Mouse (Mus musculus) heart, embryonic 11.5 days (tissue): ENCODE measurements at regions not wholly inside any gene's neighbourhood (a gene's known extent, or its start where the extent isn't known, plus 50 kb on each side); places are given as distances from the start of the nearest gene placed in this dataset.

Experiments
- ATAC-seq: fragments of 200-750 bp; cut with Nextera tagmentation; replicated peaks from 2 replicates; pipeline ENCODE4 v1.8.0; 2017; ENCODE audit warnings: moderate library complexity; ENCODE audit not compliant: insufficient number of reproducible peaks, low FRiP score, low TSS enrichment
- H3K27ac ChIP-seq: fragments of 300-500 bp; sonication (generic); 2 replicates; pipeline ENCODE4 v1.5.1; 2014; ENCODE audit warnings: mild to moderate bottlenecking, low read depth, low read length
- H3K27me3 ChIP-seq: fragments of 300-500 bp; sonication (generic); 2 replicates; pipeline ENCODE4 v1.6.1; 2014; ENCODE audit warnings: mild to moderate bottlenecking, low read length, mixed read lengths; ENCODE audit not compliant: control insufficient read depth, insufficient read depth
- H3K36me3 ChIP-seq: fragments of 300-500 bp; sonication (generic); 2 replicates; pipeline ENCODE4 v1.6.1; 2014; ENCODE audit warnings: mild to moderate bottlenecking, low read length, moderate library complexity, mixed read lengths; ENCODE audit not compliant: control insufficient read depth, insufficient read depth
- H3K4me1 ChIP-seq: fragments of 300-500 bp; sonication (generic); 2 replicates; pipeline ENCODE4 v1.6.1; 2014; ENCODE audit warnings: low read length; ENCODE audit not compliant: control insufficient read depth, insufficient read depth
- H3K4me2 ChIP-seq: fragments of 300-500 bp; sonication (generic); 2 replicates; pipeline ENCODE4 v1.6.1; 2014; ENCODE audit warnings: mild to moderate bottlenecking, moderate library complexity
- H3K4me3 ChIP-seq: fragments of 300-500 bp; sonication (generic); 2 replicates; pipeline ENCODE4 v1.5.1; 2014; ENCODE audit warnings: low read depth, low read length
- H3K9ac ChIP-seq: fragments of 300-500 bp; sonication (generic); 2 replicates; pipeline ENCODE4 v1.6.1; 2014; ENCODE audit warnings: mild to moderate bottlenecking, low read depth, low read length, moderate library complexity
- H3K9me3 ChIP-seq: fragments of 300-500 bp; sonication (generic); replicated peaks from 2 replicates; pipeline ENCODE4 v1.6.1; 2016; ENCODE audit warnings: low read length; ENCODE audit not compliant: control insufficient read depth
- WGBS: fragments of 180-500 bp; shearing (Covaris S2); extraction: QIAGEN DNeasy Blood & Tissue Kit; methylation state at CpG from one replicate; pipeline ENCODE4 v1.1.7; 2014; ENCODE audit not compliant: insufficient replicate concordance; 5-methylcytosine and 5-hydroxymethylcytosine counted together

DNA sequence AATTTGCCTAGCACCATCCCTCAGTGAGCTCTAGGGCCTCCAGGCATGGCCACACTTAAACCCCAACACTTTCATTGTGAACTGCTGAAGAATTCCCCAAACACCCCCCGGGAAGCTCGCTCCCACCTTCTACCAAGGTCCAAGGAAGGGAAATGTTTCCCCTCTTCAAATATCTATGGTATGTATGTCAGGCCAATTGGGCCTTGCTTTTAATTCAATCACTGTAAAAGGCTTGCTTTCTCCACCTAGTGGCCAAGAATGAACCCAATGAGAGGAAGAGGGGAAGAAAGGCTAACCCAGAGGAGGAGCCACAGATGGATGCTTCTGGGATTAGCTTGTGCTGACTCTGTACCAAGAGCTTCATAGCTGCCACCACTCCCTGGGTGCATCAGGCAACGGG lies 336.3 kb upstream of the Tgfbr2 start:
- H3K4me2 ChIP-seq = no peak overlapping the region
- no peak for ATAC-seq
- no peak overlapping the region for H3K4me3 ChIP-seq
- no peaks in the 10 kb centered on the region for H3K9me3 ChIP-seq
- no peak overlapping the region for H3K27ac ChIP-seq
- H3K9ac ChIP-seq = no peak overlapping the region
- 56% methylated on average over 3 of the region's 3 CpGs for WGBS
- no peaks in the 10 kb centered on the region for H3K36me3 ChIP-seq
- H3K4me1 ChIP-seq = peaks cover 2% of the 10 kb centered on the region; the same call in 1 of the 2 replicates
- H3K27me3 ChIP-seq = no peaks in the 10 kb centered on the region

DNA sequence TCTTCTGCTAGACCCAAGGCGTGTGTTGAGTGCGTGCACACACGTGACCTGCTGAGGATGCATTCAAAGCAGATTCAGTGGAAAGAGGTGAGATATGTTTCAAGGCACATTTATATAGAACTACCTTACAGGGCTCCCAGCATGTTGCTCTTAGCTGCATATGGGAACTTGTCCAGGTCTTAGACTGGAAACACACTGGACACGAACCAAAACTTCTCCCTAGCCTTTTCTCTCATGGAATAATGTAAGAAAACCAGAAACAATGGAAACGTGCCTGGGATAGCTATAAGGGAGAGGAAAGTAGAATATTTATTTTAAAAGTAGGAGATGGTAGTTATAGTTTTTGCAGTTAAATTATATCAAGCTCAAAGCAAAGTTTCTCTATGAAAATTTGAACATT lies 332.6 kb upstream of the Tgfbr2 start:
- no peak for ATAC-seq
- 81% methylated on average over 5 of the region's 5 CpGs for WGBS
- Histone ChIP-seq H3K4me3 (no peak overlapping the region), H3K4me1 (peaks cover 3% of the 10 kb centered on the region; the same call in 1 of the 2 replicates), H3K36me3 (no peaks in the 10 kb centered on the region), H3K4me2 (no peak overlapping the region), H3K27ac (no peak overlapping the region), H3K9me3 (no peaks in the 10 kb centered on the region), H3K9ac (no peak overlapping the region), H3K27me3 (no peaks in the 10 kb centered on the region)

DNA sequence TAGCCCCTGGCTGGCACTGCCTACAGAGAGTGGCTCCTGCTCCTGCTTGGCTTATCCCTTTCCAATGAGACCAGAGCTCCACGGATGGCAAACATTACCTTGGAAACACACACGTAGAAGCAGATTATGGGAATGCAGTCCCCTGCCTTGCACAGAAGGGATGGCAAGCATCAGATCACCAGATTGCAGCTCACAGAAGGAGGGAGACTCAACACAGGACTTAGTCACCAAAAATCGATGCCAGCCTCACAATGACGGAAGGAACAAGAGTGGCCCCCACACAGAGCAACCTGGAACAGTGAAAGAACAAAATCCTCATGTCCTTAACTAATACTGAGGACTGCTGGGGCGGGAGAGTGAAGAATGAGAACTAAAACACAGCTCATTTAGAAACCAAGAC lies 327.7 kb upstream of the Tgfbr2 start:
- 68% methylated on average over 5 of the region's 5 CpGs for WGBS

GRCm38 (mm10) chr9:116500951-116501350 lies 325.8 kb upstream of the Tgfbr2 start:
- no peak overlapping the region for H3K27ac ChIP-seq
- no peaks in the 10 kb centered on the region for H3K36me3 ChIP-seq
- H3K9me3 ChIP-seq = no peaks in the 10 kb centered on the region
- H3K9ac ChIP-seq = no peak overlapping the region
- no peak for ATAC-seq
- no peaks in the 10 kb centered on the region for H3K4me1 ChIP-seq
- H3K4me2 ChIP-seq = no peak overlapping the region
- no peak overlapping the region for H3K4me3 ChIP-seq
- no peaks in the 10 kb centered on the region for H3K27me3 ChIP-seq
- 86% methylated on average over 3 of the region's 3 CpGs for WGBS

More for the DNA sequence above, 327.7 kb upstream of the Tgfbr2 start:
- no peak overlapping the region for H3K4me3 ChIP-seq
- no peaks in the 10 kb centered on the region for H3K9me3 ChIP-seq
- H3K36me3 ChIP-seq = no peaks in the 10 kb centered on the region
- H3K9ac ChIP-seq = no peak overlapping the region
- H3K4me2 ChIP-seq = no peak overlapping the region
- H3K27me3 ChIP-seq = no peaks in the 10 kb centered on the region
- H3K27ac ChIP-seq = no peak overlapping the region
- ATAC-seq = no peak
- peaks cover 3% of the 10 kb centered on the region; the same call in 1 of the 2 replicates for H3K4me1 ChIP-seq

GRCm38 (mm10) chr9:116491227-116491626 lies 316.1 kb upstream of the Tgfbr2 start:
- Histone ChIP-seq H3K4me1 (no peaks in the 10 kb centered on the region), H3K9me3 (peaks cover 3% of the 10 kb centered on the region), H3K9ac (no peak overlapping the region), H3K36me3 (no peaks in the 10 kb centered on the region), H3K27me3 (no peaks in the 10 kb centered on the region), H3K27ac (no peak overlapping the region), H3K4me2 (no peak overlapping the region), H3K4me3 (no peak overlapping the region)
- 76% methylated on average over 2 of the region's 2 CpGs for WGBS
- no peak for ATAC-seq

- no peaks in the 10 kb centered on the region for H3K27me3 ChIP-seq
- no peak overlapping the region for H3K9ac ChIP-seq
- ATAC-seq = no peak
- H3K4me3 ChIP-seq = no peak overlapping the region
- WGBS = 66% methylated on average over 4 of the region's 4 CpGs
- no peak overlapping the region for H3K27ac ChIP-seq
- no peaks in the 10 kb centered on the region for H3K4me1 ChIP-seq
- no peak overlapping the region for H3K4me2 ChIP-seq
- peaks cover 3% of the 10 kb centered on the region for H3K9me3 ChIP-seq
- H3K36me3 ChIP-seq = no peaks in the 10 kb centered on the region
These were observed 314.6 kb upstream of the Tgfbr2 start for GRCm38 (mm10) chr9:116489787-116490186.

DNA sequence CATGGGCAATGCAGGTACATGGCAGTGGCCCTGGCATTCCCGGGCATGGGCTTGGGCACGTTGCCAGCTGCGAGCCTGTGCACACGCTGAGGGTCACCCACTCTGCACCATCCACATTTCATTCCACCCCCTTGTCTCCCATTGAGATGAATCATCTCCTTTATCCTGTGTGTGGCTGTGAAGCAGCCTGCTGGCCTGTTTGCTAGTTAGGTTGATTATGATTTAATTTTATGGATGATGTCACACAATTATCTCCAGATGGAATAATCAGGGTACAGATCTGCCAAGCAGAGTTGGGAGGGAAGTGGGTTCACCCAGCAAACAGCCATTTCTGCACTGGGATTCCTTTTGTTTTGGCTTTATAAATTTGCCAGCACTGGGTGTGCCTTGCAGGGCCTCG lies 314.1 kb upstream of the Tgfbr2 start:
- Histone ChIP-seq H3K4me2 (no peak overlapping the region), H3K27ac (no peak overlapping the region), H3K4me1 (no peaks in the 10 kb centered on the region), H3K36me3 (no peaks in the 10 kb centered on the region), H3K4me3 (no peak overlapping the region), H3K27me3 (no peaks in the 10 kb centered on the region), H3K9me3 (peaks cover 3% of the 10 kb centered on the region), H3K9ac (no peak overlapping the region)
- WGBS = 79% methylated on average over 5 of the region's 5 CpGs
- no peak for ATAC-seq

GRCm38 (mm10) chr9:116477309-116477708 lies 302.1 kb upstream of the Tgfbr2 start:
- no peaks in the 10 kb centered on the region for H3K4me1 ChIP-seq
- WGBS = 78% methylated on average over 3 of the region's 3 CpGs
- H3K4me2 ChIP-seq = no peak overlapping the region
- no peak overlapping the region for H3K9ac ChIP-seq
- H3K36me3 ChIP-seq = 0 out of 2 replicates have a peak, but pooled peaks cover 3% of the 10 kb centered on the region
- H3K4me3 ChIP-seq = no peak overlapping the region
- no peak overlapping the region for H3K27ac ChIP-seq
- ATAC-seq = no peak
- no peaks in the 10 kb centered on the region for H3K27me3 ChIP-seq
- H3K9me3 ChIP-seq = no peaks in the 10 kb centered on the region

- H3K9me3 ChIP-seq = no peaks in the 10 kb centered on the region
- H3K27ac ChIP-seq = no peak overlapping the region
- 0 out of 2 replicates have a peak, but pooled peaks cover 3% of the 10 kb centered on the region for H3K36me3 ChIP-seq
- ATAC-seq = no peak
- H3K9ac ChIP-seq = no peak overlapping the region
- H3K27me3 ChIP-seq = no peaks in the 10 kb centered on the region
- H3K4me1 ChIP-seq = no peaks in the 10 kb centered on the region
- 87% methylated on average over 12 of the region's 12 CpGs for WGBS
- no peak overlapping the region for H3K4me3 ChIP-seq
- no peak overlapping the region for H3K4me2 ChIP-seq
These were observed 300.2 kb upstream of the Tgfbr2 start for GRCm38 (mm10) chr9:116475206-116475955.
